Mouse (Mus musculus) small intestine, adult 2 months (tissue): ENCODE results near the gene Prkcb.

Experiments used
- CTCF ChIP-seq: fragments of 200-500 bp; IDR thresholded peaks from 2 replicates; pipeline ENCODE4 v1.5.1; 2012; ENCODE audit warnings: low read depth, mild to moderate bottlenecking, control low read depth, inconsistent platforms, low read length, moderate library complexity, mixed read lengths; ENCODE audit not compliant: insufficient replicate concordance, insufficient read length; ENCODE audit errors: extremely low read depth
- POLR2A ChIP-seq: fragments of 200-500 bp; IDR thresholded peaks from 2 replicates; pipeline ENCODE4 v1.6.1; 2012; ENCODE audit warnings: low read depth, mild to moderate bottlenecking, control low read depth, inconsistent platforms, low read length, moderate library complexity

DNA sequence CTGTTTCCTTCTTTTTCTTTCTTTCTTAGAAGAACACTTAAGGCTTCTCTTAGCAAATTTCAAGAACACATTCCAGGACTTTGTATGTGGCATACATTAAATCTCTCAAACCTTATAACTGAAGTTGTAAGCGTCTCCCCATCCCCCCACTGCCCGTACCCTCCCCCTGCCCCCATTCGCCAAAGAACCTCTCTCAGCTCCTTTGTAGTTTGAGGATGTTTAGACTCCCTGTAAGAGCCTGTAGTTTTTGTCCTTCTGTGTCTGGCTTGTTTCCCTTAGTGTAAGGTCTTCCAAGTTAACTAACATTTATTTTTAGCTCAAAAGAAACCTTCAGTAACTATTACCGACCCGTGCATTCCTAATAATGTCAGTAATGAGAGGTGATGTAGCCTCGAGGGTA lies 270.4 kb downstream of the Prkcb start:
- TF ChIP-seq POLR2A (no peak), CTCF (no peak)
